Mouse (Mus musculus): ENCODE measurements at regions not wholly inside any gene's neighbourhood (a gene's known extent, or its start where the extent isn't known, plus 50 kb on each side); places are given as distances from the start of the nearest gene placed in this dataset.

GRCm38 (mm10) chr3:19747361-19747760 lies 118.9 kb upstream of the 1700064H15Rik start:
- no peak for DNase-seq (ENCODE audit: low spot score in 2 of 2)

GRCm38 (mm10) chr3:19751946-19752345 lies 123.5 kb upstream of the 1700064H15Rik start:
- no peak for DNase-seq (ENCODE audit: low spot score in 2 of 2)

- no peak for DNase-seq (ENCODE audit: low spot score in 2 of 2)
Observed at GRCm38 (mm10) chr3:19754011-19754410, 125.5 kb upstream of the 1700064H15Rik start.

GRCm38 (mm10) chr3:19754636-19755035 lies 126.2 kb upstream of the 1700064H15Rik start:
- no peak for DNase-seq (ENCODE audit: low spot score in 2 of 2)

- DNase-seq (ENCODE audit: low spot score in 2 of 2), result no peak
Observed at GRCm38 (mm10) chr3:19755136-19755535, 126.7 kb upstream of the 1700064H15Rik start.

- DNase-seq (ENCODE audit: low spot score in 2 of 2), result no peak
Observed at GRCm38 (mm10) chr3:19798543-19799106, 158.2 kb upstream of the Cp start.

GRCm38 (mm10) chr3:19810034-19810433 lies 146.8 kb upstream of the Cp start:
- DNase-seq (ENCODE audit: low spot score in 2 of 2), result no peak

- no peak for DNase-seq (ENCODE audit: low spot score in 2 of 2)
Observed at GRCm38 (mm10) chr3:19824904-19825303, 131.9 kb upstream of the Cp start.

- DNase-seq (ENCODE audit: low spot score in 2 of 2), result no peak
Observed at GRCm38 (mm10) chr3:19828518-19829246, 128.2 kb upstream of the Cp start.

GRCm38 (mm10) chr3:19829752-19830151 lies 127.1 kb upstream of the Cp start:
- no peak for DNase-seq (ENCODE audit: low spot score in 2 of 2)

GRCm38 (mm10) chr3:19848031-19848735 lies 108.7 kb upstream of the Cp start:
- no peak for DNase-seq (ENCODE audit: low spot score in 2 of 2)

GRCm38 (mm10) chr3:19848736-19849269 lies 108.1 kb upstream of the Cp start:
- DNase-seq (ENCODE audit: low spot score in 2 of 2), result no peak

- no peak for DNase-seq (ENCODE audit: low spot score in 2 of 2)
Observed at GRCm38 (mm10) chr3:19882623-19883022, 74.2 kb upstream of the Cp start.

GRCm38 (mm10) chr3:19888405-19888804 lies 68.4 kb upstream of the Cp start:
- no peak for DNase-seq (ENCODE audit: low spot score in 2 of 2)

GRCm38 (mm10) chr3:19894258-19894629 lies 62.6 kb upstream of the Cp start:
- no peak for DNase-seq (ENCODE audit: low spot score in 2 of 2)

GRCm38 (mm10) chr3:19894630-19895578 lies 62.0 kb upstream of the Cp start:
- DNase-seq (ENCODE audit: low spot score in 2 of 2), result peak; percentile 91 to 96

- DNase-seq (ENCODE audit: low spot score in 2 of 2), result no peak
Observed at GRCm38 (mm10) chr3:19895755-19896154, 61.1 kb upstream of the Cp start.

- DNase-seq (ENCODE audit: low spot score in 2 of 2), result no peak
Observed at GRCm38 (mm10) chr3:19897140-19897539, 59.7 kb upstream of the Cp start.

GRCm38 (mm10) chr3:19902226-19902625 lies 54.6 kb upstream of the Cp start:
- no peak for DNase-seq (ENCODE audit: low spot score in 2 of 2)

GRCm38 (mm10) chr3:19904446-19905275 lies 52.2 kb upstream of the Cp start:
- DNase-seq (ENCODE audit: low spot score in 2 of 2), result peak; percentile 22 to 29
